Comparison of ENCODE assay signal across 22 mouse cellular contexts in genomic region chr1:62280586-62280985, GRCm38 (mm10).
A peak's percentile ranks its signal among the peaks of the same experiment; 100 is the strongest.
DNase-seq lines count a peak whose midpoint lies in the region; ATAC-seq and TF ChIP-seq lines count a peak whose summit lies in the region.
"Had no signal": no experiment of that assay in that cellular context is flagged by ENCODE, and none has a peak within 500 bp of the region (broad histone marks: within the 10 kb centered on the region; RNA-seq: fewer than 3 reads in every experiment).

No protein-coding gene starts in this region.

- DNase-seq in lung, postnatal 0 days (ENCODE audit: low spot score) = peak; percentile 33
- no peak for DNase-seq in lung, postnatal 4 days
- peak; percentile 25 for DNase-seq in lung, postnatal 25 days (ENCODE audit: low spot score)
- DNase-seq in lung, postnatal 36 days = peak; percentile 68
- DNase-seq in frontal cortex, postnatal 10 days (ENCODE audit: low spot score in 2 of 2) = no peak
- DNase-seq: adrenal gland, adult 2 months; adrenal gland, postnatal 10 days; adrenal gland, postnatal 25 days; cerebellum, adult 11 months; cerebellum, adult 18-20 months; cerebellum, adult 8-10 months; cerebellum, adult 9-11 months; cerebellum, postnatal 14 days; cerebellum, postnatal 36 days; embryo, embryonic 11 days had no signal

- H3K9me3 ChIP-seq in lung, postnatal 0 days (ENCODE audit: low read length) = no peaks in the 10 kb centered on the region
- H3K9me3 ChIP-seq: embryonic facial prominence, embryonic 13.5 days; embryonic facial prominence, embryonic 15.5 days; forebrain, embryonic 10.5 days; forebrain, embryonic 12.5 days had no signal

- H3K4me1 ChIP-seq in lung, postnatal 0 days (ENCODE audit: insufficient read depth, low read depth, low read length) = no peaks in the 10 kb centered on the region
- H3K4me1 ChIP-seq: embryonic facial prominence, embryonic 13.5 days; embryonic facial prominence, embryonic 15.5 days; forebrain, embryonic 10.5 days; forebrain, embryonic 12.5 days had no signal

- H3K27me3 ChIP-seq in lung, postnatal 0 days (replicated peaks; ENCODE audit: insufficient read depth, low read length) = no peaks in the 10 kb centered on the region
- H3K27me3 ChIP-seq: embryonic facial prominence, embryonic 13.5 days; embryonic facial prominence, embryonic 15.5 days; forebrain, embryonic 12.5 days had no signal

- H3K36me3 ChIP-seq in lung, postnatal 0 days (ENCODE audit: insufficient read depth, low read length) = no peaks in the 10 kb centered on the region
- H3K36me3 ChIP-seq: embryonic facial prominence, embryonic 13.5 days; embryonic facial prominence, embryonic 15.5 days; forebrain, embryonic 10.5 days; forebrain, embryonic 12.5 days had no signal

- no peak for ATAC-seq in lung, postnatal 0 days
- ATAC-seq: forebrain, embryonic 14.5 days; forebrain, embryonic 16.5 days had no signal

- no peak overlapping the region for H3K27ac ChIP-seq in lung, postnatal 0 days (ENCODE audit: low read length)
- H3K27ac ChIP-seq: embryonic facial prominence, embryonic 13.5 days; embryonic facial prominence, embryonic 15.5 days; forebrain, embryonic 10.5 days; forebrain, embryonic 12.5 days had no signal

- H3K9ac ChIP-seq in lung, postnatal 0 days (replicated peaks; ENCODE audit: low read depth) = no peak overlapping the region
- H3K9ac ChIP-seq: embryonic facial prominence, embryonic 13.5 days; embryonic facial prominence, embryonic 15.5 days; forebrain, embryonic 12.5 days had no signal

- no peak for TF ChIP-seq CTCF in lung, postnatal 0 days (IDR thresholded peaks at IDR 0.05)

- H3K4me3 ChIP-seq in lung, postnatal 0 days (ENCODE audit: low read depth, low read length) = no peak overlapping the region
- H3K4me3 ChIP-seq: embryonic facial prominence, embryonic 13.5 days; embryonic facial prominence, embryonic 15.5 days; erythroblast, embryonic 14.5 days; forebrain, embryonic 10.5 days; forebrain, embryonic 12.5 days had no signal

- TF ChIP-seq EP300 in lung, postnatal 0 days (IDR thresholded peaks at IDR 0.05) = no peak

- H3K4me2 ChIP-seq in lung, postnatal 0 days (replicated peaks; ENCODE audit: low read depth, low read length) = no peak overlapping the region
- H3K4me2 ChIP-seq: embryonic facial prominence, embryonic 13.5 days; embryonic facial prominence, embryonic 15.5 days; forebrain, embryonic 12.5 days had no signal

Comparison
In these comparisons a context has a peak if more than half of its experiments do, and no peak if none do; other contexts are left out.
1. DNase-seq: peak in lung, postnatal 0 days (single experiment), lung, postnatal 25 days (single experiment) and lung, postnatal 36 days (single experiment); none in lung, postnatal 4 days (0 of 2) and frontal cortex, postnatal 10 days (0 of 2).